Mouse (Mus musculus) erythroblast, adult 5-6 weeks (primary cell): ENCODE data around the gene Wnt9a. TPM values are rescaled to one million over a fixed set of nuclear protein-coding genes. Genes with fewer than 3 reads are reported as not detected.

Source experiments
- ATAC-seq: replicated peaks from 2 replicates; pipeline ENCODE4 v1.8.0; 2016; ENCODE audit warnings: moderate number of reproducible peaks, mild to moderate bottlenecking, moderate TSS enrichment, inconsistent platforms; ENCODE audit not compliant: poor library complexity, low FRiP score, severe bottlenecking
- total RNA-seq, 2 experiments: library from RNA; stranded (forward) in 1 of 2; stranded (reverse) in 1 of 2; fragments of 150-400 nt in 1 of 2; fragments of 200-764, 138-1000 nt in 1 of 2; gene quantifications; 2 replicates each; pipeline versions ENCODE4 v1.2.3 to v1.2.4; 2015 to 2017; ENCODE audit warnings: low replicate concordance in 2 of 2

The Wnt9a gene
- total RNA-seq, 2 experiments from 2014 or later: not detected

- no peak for ATAC-seq
These were observed 72.8 kb downstream of the Wnt9a start for GRCm38 (mm10) chr11:59379547-59379946.

Other genes starting within 250 kb of the Wnt9a start
- 0.42 and 0.96 TPM in 2 replicates for gene Obscn, start 170.5 kb upstream of the Wnt9a start, total RNA-seq (2015; ENCODE audit: low replicate concordance)
- 2.7 and 4.5 TPM in 2 replicates for gene Obscn, start 170.5 kb upstream of the Wnt9a start, total RNA-seq (2017; ENCODE audit: low replicate concordance)
- 11.5 and 30.7 TPM in 2 replicates for gene Iba57, start 143.2 kb upstream of the Wnt9a start, total RNA-seq (2015; ENCODE audit: low replicate concordance)
- 64.1 and 74.6 TPM in 2 replicates for gene Iba57, start 143.2 kb upstream of the Wnt9a start, total RNA-seq (2017; ENCODE audit: low replicate concordance)
- not detected in 2 replicates for gene Gjc2, start 123.7 kb upstream of the Wnt9a start, total RNA-seq (2015; ENCODE audit: low replicate concordance)
- gene Gjc2, start 123.7 kb upstream of the Wnt9a start, total RNA-seq (2017; ENCODE audit: low replicate concordance): not detected in 2 replicates
- gene Guk1, start 114.7 kb upstream of the Wnt9a start, total RNA-seq (2015; ENCODE audit: low replicate concordance): 13.8 and 20.4 TPM in 2 replicates
- gene Guk1, start 114.7 kb upstream of the Wnt9a start, total RNA-seq (2017; ENCODE audit: low replicate concordance): 4.5 and 8.2 TPM in 2 replicates
- gene Mrpl55, start 104.4 kb upstream of the Wnt9a start, total RNA-seq (2015; ENCODE audit: low replicate concordance): 5.4 and 11.3 TPM in 2 replicates
- 10.1 and 14.1 TPM in 2 replicates for gene Mrpl55, start 104.4 kb upstream of the Wnt9a start, total RNA-seq (2017; ENCODE audit: low replicate concordance)
- 0.77 and 6.9 TPM in 2 replicates for gene 2310033P09Rik, start 98.6 kb upstream of the Wnt9a start, total RNA-seq (2015; ENCODE audit: low replicate concordance)
- gene 2310033P09Rik, start 98.6 kb upstream of the Wnt9a start, total RNA-seq (2017; ENCODE audit: low replicate concordance): 4.4 and 8.2 TPM in 2 replicates
- 111 and 132 TPM in 2 replicates for gene Arf1, start 78.7 kb upstream of the Wnt9a start, total RNA-seq (2015; ENCODE audit: low replicate concordance)
- 93.9 and 107 TPM in 2 replicates for gene Arf1, start 78.7 kb upstream of the Wnt9a start, total RNA-seq (2017; ENCODE audit: low replicate concordance)
- gene Wnt3a, start 16.2 kb upstream of the Wnt9a start, total RNA-seq (2015; ENCODE audit: low replicate concordance): not detected in 2 replicates
- 0.42 TPM in 1 of 2 replicates, not detected in the other for gene Wnt3a, start 16.2 kb upstream of the Wnt9a start, total RNA-seq (2017; ENCODE audit: low replicate concordance)
- not detected in 2 replicates for gene Prss38, start 68.7 kb downstream of the Wnt9a start, total RNA-seq (2015; ENCODE audit: low replicate concordance)
- not detected in 2 replicates for gene Prss38, start 68.7 kb downstream of the Wnt9a start, total RNA-seq (2017; ENCODE audit: low replicate concordance)
- 0.38 and 2.1 TPM in 2 replicates for gene Jmjd4, start 143.1 kb downstream of the Wnt9a start, total RNA-seq (2015; ENCODE audit: low replicate concordance)
- gene Jmjd4, start 143.1 kb downstream of the Wnt9a start, total RNA-seq (2017; ENCODE audit: low replicate concordance): 0.70 and 1.7 TPM in 2 replicates
- 0.38 TPM in 1 of 2 replicates, not detected in the other for gene Snap47, start 144.3 kb downstream of the Wnt9a start, total RNA-seq (2015; ENCODE audit: low replicate concordance)
- 0.42 and 2.6 TPM in 2 replicates for gene Snap47, start 144.3 kb downstream of the Wnt9a start, total RNA-seq (2017; ENCODE audit: low replicate concordance)
- 0.77 TPM in 1 of 2 replicates, not detected in the other for gene Zfp867, start 165.5 kb downstream of the Wnt9a start, total RNA-seq (2015; ENCODE audit: low replicate concordance)
- 0.51 TPM in 1 of 2 replicates, not detected in the other for gene Zfp867, start 165.5 kb downstream of the Wnt9a start, total RNA-seq (2017; ENCODE audit: low replicate concordance)
- gene Zkscan17, start 219.8 kb downstream of the Wnt9a start, total RNA-seq (2015; ENCODE audit: low replicate concordance): 1.3 and 3.5 TPM in 2 replicates
- 2.2 and 2.7 TPM in 2 replicates for gene Zkscan17, start 219.8 kb downstream of the Wnt9a start, total RNA-seq (2017; ENCODE audit: low replicate concordance)
- gene Nlrp3, start 234.6 kb downstream of the Wnt9a start, total RNA-seq (2015; ENCODE audit: low replicate concordance): 5.9 TPM in 1 of 2 replicates, not detected in the other
- 1.3 and 3.0 TPM in 2 replicates for gene Nlrp3, start 234.6 kb downstream of the Wnt9a start, total RNA-seq (2017; ENCODE audit: low replicate concordance)